Mouse (Mus musculus) lung, postnatal 25 days (tissue): ENCODE measurements around the gene Gpm6b.

ENCODE experiments used
- DNase-seq: peaks from one replicate; pipeline ENCODE4 v3.0.0; 2022; ENCODE audit warnings: low spot score

Gpm6b gene

DNA sequence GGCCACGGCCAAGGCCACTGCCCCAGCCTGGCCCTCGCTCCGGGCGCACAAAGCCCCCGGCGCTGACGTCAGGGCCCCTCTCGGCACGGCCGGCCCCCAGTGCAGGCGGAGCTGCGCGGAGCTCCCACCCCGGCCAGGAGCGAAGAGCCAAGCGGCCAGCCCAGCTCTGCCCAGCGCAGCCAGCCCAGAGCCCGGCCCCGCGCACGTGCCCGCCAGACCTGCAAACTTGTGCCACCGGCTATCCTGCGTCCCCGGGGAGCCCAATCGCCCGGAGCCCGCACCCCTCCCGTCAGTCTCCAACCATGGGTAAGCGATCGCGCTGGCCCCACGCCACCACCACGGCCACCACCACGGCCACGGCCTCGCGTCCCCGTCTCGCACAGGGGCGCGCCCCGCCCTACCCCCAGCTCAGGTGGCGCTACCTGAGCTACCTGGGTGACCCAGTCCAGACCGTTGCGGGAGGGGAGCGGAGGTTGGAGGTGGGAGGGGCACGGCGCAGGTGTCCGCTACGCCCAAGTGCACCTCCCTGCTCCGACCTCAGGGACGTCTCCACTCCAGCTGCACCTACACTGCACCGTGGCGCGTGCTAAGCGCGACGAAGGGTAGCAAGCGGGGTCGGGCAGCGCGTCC, at the start of gene Gpm6b:
Gpm6b (plus strand) TSS at position 81 of the 630 bp plus-strand sequence.
- peak; percentile 24 for DNase-seq

DNA sequence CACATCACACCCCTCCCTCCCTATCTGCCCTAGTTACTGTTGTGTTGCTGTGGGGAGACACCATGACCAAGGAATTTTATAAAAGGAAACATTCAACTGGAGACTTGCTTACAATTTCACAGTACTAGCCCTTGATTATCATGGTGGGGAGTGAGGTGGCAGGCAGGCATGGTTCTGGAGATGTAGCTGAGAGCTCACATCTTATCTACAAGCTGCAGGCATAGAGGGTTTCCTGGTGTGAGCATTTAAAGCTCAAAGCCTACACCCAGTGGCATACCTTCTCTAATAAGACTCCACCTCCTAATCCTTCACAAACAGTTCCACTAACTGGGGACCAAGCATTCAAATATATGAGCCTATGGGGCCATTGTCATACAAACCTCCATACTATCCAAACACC, 42.4 kb upstream of the Gpm6b start:
- DNase-seq: no peak

GRCm38 (mm10) chrX:166198266-166198665, 40.4 kb upstream of the Gpm6b start:
- DNase-seq: peak; percentile 23

DNA sequence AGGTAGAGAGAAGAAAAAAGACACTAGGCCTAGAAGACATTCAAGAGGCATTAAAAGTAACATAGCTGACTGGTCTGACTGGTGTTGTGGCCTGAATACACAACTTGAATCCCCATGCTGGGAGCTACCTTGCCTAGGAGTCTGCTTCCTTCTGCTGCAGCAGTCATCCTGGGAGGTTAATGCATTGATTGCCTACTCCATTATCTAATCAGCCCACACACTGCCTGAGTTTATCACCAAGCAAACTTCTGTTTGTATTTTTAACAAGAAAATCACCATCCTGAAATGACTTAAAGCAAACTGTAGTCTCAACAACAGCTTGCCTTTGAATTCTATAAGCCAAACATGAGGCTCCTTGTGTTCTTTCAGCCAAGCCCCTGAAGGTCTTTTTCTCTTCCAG, 38.9 kb upstream of the Gpm6b start:
- no peak for DNase-seq

DNA sequence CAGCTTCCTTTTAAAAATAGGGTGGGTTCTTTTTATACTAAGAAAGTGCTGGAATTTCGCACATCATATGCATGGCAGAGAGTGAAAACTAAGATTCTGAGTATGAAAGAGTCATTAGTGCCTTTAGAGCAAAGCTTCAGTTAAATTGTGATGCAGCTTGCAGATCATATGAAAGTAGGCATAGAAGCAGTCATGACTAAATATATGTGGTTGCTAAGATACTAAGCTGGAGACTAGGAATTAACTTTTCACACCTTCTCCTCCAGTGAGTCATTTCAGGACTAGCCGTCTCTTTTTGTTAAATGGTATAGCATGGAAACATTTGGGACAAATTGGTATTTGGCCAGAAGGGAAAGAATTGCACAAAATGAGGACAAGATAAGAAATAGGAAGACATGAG, 24.1 kb upstream of the Gpm6b start:
- no peak for DNase-seq

DNA sequence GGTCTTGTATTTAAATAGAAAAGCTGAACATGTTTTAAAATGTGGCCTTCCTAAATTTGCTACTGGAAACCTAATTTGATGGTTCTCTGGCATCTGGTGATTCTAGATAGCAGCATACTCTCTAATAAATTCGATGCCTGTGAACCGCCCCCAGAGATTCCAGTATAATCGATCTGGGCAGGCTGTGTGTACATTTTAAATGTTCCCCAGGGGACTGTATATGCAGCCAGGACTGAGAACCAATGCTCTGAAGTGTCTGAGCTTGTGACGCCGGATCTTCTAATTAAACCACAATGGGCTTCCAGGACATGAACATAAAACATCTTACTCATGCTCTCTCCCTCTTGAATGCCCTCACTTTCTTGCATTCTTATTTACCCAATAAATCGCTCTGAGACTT, 22.5 kb upstream of the Gpm6b start:
- no peak for DNase-seq

DNA sequence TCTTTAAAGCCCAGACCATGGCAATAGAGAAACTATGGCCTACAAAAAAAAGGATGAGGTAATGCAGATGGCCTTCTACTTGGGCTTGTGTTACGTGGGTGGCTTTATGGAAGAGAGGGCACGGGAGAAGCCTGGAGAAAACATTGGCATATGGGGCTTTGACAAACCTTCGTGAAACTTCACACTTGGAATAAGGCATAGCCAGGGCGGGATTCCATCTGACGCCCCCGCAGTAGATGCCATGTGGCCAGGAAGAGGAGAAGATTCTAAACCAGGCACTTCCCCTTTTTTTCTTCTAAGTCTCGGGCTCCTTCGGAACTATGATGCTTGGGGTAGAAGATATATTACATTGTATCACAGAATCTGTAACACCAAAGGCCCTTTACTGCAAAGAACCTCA, 22.0 kb upstream of the Gpm6b start:
- DNase-seq: no peak

DNA sequence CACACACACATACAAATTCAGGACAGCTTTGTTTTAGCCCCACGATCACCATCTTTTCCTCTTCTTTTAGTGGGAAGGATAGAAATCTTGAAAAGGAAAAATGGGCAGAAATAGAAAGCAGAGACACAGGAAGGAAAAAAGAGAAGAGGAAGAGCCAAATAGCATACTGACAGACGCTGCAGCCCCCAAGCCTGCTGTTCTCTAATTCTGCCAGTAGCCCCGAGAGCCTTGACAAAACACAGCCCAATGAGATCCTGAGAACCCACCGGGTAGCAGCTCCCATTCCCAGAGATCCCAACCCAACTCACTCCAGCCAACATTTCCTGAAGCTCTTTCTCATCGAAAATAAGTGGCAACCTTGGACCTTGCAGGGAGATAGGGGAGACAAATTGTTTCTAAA, 19.4 kb upstream of the Gpm6b start:
- no peak for DNase-seq

- DNase-seq: no peak
Measured at GRCm38 (mm10) chrX:166226856-166227255, 11.9 kb upstream of the Gpm6b start.

DNA sequence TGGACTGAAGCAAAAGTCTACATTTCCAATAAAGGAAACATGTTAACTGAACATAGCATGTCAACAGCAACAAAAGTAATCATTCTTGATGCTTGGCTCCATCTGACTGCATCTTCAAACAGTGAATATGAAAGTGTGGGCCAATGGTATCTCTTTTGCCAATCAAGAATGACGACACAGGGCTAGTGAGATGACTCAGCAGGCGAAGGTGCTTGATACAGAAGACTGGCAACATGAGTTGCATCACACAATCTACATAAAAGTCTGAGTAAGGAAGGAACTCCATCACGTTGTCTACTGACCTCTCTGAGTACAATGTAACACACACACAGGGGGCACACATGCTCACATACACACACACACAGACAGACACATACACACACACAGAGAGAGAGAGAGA, 9.0 kb upstream of the Gpm6b start:
- no peak for DNase-seq

DNA sequence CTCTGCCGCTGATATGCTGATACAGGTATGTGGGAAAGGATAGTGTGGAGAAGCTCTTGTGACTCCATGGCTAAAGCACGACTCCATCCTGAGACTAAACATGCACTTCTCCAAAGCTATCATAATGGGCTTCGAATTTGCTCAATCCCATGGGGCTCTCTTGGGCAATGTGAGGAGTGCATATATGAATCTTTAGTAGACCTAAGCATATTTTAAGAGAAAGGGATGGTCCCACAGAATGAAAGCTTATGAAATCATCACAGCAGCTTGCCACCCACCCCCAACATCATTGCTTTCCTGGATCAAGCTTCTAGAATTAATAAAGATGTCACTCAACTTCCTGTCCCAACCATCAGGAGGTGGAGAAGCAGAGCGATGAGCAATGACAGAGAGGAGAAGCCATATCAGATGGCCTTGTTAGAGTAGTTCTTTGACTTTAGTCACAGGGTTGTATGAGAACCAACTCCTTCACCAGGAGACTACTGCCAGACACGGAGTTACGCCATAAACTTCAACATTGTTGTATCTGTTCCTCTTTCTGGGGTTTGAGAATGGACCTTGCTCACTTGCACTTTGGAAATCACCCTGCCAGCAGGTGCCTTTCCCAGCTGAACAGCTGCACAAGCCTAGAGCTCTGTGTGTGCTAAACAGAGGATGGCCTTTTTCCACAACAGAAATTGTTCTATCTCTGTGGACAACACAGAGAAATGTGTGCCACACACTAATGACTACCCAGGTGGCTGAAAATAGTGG, 8.0 kb upstream of the Gpm6b start:
- no peak for DNase-seq

GRCm38 (mm10) chrX:166236131-166236530, 2.6 kb upstream of the Gpm6b start:
- peak; percentile 2 for DNase-seq

GRCm38 (mm10) chrX:166239520-166239919, 809 bp downstream of the Gpm6b start:
- no peak for DNase-seq

GRCm38 (mm10) chrX:166240751-166241150, 2.0 kb downstream of the Gpm6b start:
- DNase-seq: no peak

GRCm38 (mm10) chrX:166243261-166243885, 4.7 kb downstream of the Gpm6b start:
- no peak for DNase-seq

- no peak for DNase-seq
Measured at GRCm38 (mm10) chrX:166271489-166271888, 32.8 kb downstream of the Gpm6b start.

DNA sequence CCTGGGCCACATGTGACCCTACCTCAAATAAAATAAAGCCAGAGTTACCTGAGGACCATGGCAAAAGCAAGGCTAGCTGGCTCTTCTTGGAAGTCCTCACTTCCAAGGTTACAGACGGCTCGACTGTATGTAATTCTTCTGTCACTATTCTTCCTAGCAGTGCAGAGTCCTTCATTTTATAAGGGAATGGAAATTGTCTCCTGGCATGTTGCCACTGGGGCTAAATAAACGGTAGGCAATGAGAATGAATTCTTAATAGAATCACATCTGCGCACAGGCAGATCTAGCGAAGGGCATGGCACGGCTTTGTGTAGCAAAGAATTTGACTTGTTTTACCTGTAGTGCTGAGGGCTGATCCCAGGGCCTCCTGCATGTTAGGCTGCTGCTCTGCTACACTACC, 33.9 kb downstream of the Gpm6b start:
- no peak for DNase-seq

GRCm38 (mm10) chrX:166279861-166280260, 41.1 kb downstream of the Gpm6b start:
- DNase-seq: peak; percentile 44

GRCm38 (mm10) chrX:166286760-166287483, 48.2 kb downstream of the Gpm6b start:
- no peak for DNase-seq

DNA sequence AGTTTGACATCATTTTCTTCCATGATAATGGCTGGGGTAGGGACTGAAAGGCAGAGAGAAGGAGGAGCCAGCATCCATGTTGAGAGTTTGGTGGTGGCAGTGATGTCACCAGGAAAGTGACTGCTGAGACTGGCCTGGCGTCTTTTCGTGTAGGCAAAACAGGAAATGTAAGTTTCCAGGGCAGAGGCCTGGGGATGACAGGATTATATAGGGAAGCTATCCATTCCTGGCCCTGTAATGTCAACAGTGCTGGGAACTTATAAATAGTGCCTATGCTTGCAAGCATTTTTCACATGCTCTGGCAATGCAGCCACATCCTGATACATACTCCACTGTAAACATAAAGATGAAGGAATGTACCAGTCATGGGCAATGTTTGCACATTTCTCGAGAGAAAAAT, 52.6 kb downstream of the Gpm6b start:
- DNase-seq: no peak

DNA sequence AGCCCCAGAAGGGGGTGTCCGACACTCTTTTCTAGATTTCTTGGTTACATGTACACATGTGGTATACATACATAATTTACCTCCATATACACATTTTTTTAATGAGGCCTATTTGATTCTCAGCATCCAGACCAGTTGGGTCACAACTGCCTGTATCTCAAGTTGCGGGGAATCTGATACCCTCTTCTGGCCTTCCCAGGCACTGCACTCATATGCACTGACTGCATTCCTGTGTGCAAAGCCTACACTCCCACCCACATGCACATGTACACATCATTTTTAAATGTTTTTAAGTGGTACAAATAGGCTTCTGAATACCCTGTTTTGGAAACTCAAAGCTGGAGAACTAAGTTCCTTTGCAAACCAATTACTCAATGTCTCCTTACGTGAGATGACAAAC, 54.8 kb downstream of the Gpm6b start:
- DNase-seq: no peak

- no peak for DNase-seq
Measured at GRCm38 (mm10) chrX:166302791-166303190, 64.1 kb downstream of the Gpm6b start.

GRCm38 (mm10) chrX:166304355-166304754, 65.6 kb downstream of the Gpm6b start:
- DNase-seq: no peak
